Mouse (Mus musculus) retina, postnatal 7 days (tissue): ENCODE results near the gene Vmn1r233.

Experiments
- DNase-seq: peaks from one replicate; pipeline ENCODE4 v3.0.0-alpha.2; 2012; ENCODE audit warnings: low read depth, low spot score

The Vmn1r233 gene

DNA sequence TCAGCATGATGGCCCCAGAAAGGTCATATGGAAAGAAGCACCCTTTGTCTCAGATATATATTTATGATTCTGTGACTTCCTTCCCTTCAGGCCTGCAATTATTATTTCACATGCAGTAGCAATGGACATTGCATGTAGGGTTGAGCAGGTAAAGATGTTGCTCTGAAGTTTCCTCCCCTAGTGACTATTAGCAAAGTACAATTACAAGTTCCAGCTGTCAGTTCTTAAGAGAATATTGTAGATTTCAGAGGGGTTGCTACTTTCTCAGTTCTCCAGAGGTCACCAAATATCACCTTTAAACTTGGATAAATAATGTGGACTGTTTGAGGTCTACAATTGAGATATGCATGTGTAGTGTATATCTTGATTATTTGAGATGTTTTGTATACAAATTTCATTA, at the start of gene Vmn1r233:
TSS of gene Vmn1r233 (minus strand) at position 101 of the 400 bp plus-strand sequence.
- DNase-seq: no peak

DNA sequence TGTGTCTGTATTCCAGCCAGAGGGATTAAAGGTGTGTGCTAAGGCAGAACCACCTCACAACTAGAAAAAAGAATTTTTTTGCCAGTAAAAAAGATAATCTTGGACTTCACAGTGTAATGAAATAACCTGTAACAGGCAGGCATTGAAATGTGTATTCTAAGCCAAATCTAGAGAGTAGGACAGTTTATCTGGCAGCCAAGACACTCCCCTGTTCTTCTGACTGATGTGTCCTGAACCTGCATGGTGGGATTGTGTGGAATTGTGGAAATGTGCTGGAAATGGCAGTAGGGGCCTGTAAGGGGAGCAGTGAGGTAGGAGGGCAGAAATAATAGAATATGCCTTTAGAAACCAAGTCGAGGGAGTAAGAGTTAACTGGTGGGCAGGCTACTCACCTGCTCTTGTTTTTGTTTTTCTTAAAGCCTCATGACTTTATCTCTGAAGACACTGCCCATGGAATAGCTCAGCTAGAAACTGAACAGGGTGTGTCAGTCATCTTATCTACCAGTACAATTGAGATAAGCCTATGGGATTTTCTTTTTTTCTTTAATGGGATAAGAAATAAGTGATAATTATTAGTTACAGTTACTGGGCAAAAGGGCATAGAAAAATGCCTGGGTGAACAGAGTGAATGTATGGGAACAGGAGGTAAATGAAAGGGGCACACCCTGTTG, 22.3 kb upstream of the Vmn1r233 start:
- no peak for DNase-seq

DNA sequence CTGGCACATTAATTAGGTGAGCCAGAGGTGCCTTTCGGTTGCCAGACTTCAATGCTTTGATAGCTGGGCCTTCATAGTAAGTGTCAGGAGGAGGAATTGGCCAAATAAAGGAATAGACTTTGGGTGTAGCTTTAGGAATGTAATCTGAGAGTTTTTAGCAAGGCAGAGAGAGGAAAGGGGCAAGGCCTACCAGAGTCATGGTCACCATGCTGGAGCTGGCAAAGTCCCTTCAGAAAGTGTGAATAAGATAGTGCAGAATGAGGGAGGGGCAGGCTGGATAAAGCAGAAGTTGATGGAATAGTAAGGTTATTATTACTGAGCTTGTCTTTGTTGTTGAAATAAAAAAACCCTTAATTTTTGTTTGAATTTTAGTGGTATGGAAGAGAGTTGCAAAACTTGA, 13.5 kb upstream of the Vmn1r233 start:
- no peak for DNase-seq

DNA sequence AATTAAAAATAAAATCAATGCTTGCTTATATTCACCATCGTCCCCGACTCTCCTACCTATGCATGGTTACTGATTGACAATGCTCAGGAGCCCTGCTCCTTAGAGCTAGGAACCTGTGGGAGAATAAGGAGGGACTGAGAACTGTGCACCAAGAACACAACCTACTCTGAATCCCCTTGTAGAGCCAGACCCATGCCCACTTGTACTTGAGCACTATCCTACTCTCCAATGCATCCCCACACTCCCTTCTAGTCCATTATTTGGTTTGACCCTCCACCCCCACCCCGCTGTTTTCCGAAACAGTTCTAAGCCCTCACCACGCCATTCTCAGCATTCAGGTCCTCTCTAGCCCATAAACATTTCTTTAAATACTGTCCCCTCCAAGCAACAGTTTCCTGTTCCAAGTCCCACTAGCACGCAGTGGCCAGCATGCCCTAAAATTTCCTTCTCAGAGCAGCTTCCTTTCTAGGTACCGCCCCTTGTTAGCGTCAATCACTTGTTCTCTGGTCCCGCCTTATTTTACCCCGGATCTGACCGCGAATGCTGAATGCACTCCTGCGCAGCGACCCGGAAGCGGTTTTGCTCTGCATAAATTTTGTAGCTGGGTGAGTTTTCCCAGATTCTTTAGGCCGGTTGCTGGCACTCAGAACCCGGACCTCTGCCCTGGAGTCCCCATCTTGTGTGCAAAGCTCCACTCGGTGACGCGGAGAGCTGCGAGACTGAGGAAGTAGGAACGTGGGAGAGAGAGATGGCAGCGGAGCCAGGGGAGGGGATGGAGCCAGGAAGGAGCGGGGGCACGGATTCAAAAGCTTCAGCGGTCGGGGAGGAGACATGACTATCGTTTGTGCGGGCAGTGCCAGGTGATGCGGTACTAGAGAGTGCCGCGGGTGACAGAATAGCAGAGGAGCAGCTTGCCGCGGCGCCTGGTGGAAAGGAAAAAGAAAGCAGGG, 12.4 kb upstream of the Vmn1r233 start, which contains the start of gene Zfp160:
TSS of gene Zfp160 (plus strand) at position 522 of the 950 bp plus-strand sequence.
- peak; percentile 82 for DNase-seq

DNA sequence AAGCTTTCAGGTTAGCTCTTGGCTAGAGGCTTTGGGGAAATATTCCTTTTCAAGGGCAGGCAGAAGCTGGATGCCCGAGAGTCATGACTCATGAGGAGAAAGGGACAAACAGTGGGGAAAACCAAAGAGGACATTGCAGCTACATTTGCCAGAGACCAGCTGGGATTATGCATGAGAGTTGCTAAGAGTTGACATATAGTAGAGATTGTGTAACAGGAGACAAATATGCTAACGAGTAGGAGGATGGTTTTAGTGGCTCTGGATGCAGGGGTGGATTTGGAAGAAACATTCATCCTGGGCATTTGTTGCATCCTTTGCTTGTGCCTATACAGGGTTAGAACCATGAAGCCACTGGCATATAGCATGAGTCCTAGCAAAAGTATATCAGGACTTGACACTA, 2.5 kb downstream of the Vmn1r233 start:
- DNase-seq: no peak

DNA sequence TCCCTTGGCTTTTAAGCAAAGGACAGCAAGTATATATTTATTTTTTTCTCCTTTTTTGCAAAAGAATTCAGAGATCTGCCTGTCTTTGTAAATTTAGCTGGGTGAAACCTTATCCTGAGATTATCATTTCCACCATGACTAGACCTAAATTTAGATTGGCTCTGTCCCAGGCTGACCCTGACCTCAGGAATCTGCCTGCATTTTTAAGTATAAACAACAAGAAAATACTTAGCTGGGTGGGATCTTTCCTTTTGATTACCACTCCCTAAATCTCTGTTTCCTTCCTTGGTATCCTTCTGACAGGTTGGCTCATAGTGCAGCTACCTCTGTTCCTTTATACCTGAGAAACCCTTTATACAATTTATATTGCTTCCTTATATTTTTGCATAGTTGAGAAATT, 29.6 kb downstream of the Vmn1r233 start:
- no peak for DNase-seq

DNA sequence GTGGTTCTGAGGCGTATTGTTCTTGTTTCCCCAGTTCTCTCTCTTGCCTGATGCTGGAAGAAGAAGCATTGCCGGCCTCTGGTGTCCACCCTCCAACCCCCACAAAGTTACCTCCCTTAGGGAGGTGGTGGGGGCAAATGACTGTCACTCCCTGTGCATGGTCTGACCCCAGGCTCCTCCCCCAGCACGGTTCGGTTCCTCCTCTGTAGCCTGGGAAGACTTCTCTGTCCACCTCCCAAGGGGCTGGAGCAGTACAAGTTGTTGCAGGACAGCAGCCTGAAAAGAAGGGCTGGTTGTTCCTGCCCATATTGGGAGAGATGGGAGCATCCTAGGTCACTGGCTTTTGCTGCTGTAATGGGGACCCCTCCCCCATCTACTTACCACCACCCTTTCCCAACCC, 30.8 kb downstream of the Vmn1r233 start:
- DNase-seq: no peak

DNA sequence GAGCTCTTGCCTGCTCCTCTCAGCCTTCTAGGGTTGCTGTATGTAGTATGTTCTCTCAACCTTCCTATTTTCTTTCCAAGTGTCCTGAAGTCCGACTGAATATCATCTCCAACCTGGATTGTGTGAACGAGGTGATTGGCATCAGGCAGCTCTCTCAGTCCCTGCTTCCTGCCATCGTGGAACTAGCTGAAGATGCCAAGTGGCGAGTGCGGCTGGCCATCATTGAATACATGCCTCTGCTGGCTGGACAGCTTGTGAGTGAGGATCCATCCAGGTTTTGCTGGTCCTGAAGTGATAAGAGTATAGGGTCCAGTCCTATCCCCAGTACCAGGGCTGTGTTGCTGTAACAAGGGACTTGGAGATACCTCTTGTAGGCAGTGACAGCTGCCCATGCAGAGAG, 35.9 kb downstream of the Vmn1r233 start:
- DNase-seq: no peak

DNA sequence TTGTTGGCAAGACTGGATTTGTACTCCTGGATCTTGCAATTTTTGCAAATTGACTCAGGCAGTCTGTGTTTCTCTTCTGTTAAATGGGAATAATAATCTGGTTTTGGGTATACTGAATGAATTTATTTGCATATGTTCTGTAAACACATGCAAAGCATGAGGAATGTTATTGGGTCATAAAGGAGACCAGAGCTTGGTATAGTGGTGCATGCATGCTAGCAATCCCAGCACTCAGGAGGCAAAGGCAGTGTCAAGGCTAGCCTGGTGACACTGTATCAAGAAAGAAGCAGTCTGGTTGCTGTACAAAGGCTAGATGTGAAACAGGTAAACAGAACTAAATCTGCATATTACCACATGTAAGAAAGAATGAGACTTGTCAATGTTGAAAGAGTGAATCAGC, 49.6 kb downstream of the Vmn1r233 start:
- no peak for DNase-seq

DNA sequence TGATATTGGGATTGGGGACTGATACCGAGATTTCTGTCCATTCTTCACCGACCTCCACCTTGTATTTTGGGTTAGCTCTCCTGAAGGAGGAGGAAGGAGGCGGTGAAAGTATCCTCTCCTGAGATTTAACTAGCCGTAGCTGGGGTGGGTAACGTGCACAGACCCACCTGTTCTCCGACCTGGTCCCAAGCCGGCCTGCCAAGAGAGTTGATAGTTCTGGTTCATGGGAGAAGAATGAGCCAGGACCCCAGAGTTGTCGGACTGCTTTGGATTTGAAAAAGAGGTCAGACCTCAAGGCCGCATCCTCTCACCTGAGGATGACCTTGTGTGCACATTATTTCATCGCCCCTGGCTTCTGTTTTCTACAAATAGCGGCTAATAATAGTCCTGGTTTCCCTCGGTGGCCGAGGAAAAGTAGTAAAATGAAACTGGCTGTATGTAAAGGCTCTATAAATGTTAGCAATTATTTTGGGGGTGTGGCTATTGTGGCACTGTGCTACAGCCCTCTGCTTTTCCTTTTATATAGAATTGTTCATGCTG, 50.2 kb downstream of the Vmn1r233 start:
- no peak for DNase-seq

DNA sequence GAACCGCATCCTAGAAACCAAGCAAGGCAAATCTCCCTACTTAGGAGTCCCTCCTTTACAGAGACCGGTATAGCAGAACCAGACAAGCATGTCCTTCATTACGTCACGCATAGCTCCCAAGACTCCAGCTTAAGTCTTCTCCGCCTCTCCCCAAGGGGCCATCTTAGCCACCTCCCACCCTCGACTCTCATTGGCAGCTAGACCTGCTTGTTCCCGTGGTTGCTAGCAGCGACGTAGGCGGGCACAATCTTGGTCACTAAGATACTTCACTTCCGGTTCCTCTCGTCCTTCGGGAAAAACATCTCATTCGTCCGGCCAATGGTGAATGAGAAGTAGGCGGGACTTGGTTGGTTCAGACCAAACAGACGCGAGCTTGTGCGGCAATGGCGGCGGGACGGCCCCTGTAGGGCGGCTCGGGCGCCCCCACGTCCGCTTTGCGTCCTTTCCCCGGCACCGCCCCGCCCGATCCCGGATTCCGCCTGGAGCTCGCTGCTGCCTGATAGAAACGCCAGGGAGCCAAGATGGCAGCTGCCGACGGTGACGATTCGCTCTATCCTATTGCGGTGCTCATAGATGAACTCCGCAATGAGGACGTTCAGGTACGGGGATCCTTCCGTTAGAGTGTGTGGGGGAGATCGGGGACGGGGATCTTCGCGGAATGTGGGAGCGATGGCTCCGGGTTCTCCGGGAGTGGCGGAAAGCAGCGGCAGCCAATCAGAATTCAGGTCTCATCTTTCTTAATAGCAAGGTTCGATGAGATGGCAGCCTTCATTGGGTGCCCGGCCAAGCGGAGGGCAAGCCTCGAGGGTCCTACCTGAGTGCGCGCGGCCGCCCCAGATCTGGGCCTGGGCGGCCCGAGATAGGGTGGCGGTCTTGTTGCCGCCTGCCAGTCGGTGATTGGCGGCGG, 51.0 kb downstream of the Vmn1r233 start, which contains the start of gene Ppp2r1a:
TSS of gene Ppp2r1a (plus strand) at position 327 of the 907 bp plus-strand sequence.
- peak; percentile 99 for DNase-seq

DNA sequence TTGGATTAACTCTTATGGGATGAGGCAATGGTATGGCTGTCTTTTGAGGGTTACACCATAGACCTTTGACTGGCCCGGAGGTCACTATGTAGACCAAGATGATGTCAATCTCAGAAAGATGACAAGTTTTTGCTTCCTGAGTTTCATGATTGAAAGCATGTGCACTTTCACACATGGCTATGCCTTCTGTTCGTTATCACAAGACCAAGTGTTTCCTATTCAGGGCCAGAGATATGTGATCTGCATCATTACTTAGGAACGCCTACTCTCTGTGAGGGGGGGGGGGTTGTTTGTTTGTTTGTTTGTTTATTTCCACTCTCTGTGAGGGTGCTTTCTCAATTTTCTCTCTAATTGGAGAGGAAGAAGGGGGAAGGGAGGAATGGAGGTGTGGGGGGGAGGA, 52.0 kb downstream of the Vmn1r233 start:
- DNase-seq: no peak
